Mouse (Mus musculus): ENCODE measurements around the gene Csrp2. TPM values are rescaled to one million over a fixed set of nuclear protein-coding genes. Genes with fewer than 3 reads are reported as not detected.

Gene Csrp2
- polyA plus RNA-seq, 1 experiment from 2014 or later: 432 TPM

DNA sequence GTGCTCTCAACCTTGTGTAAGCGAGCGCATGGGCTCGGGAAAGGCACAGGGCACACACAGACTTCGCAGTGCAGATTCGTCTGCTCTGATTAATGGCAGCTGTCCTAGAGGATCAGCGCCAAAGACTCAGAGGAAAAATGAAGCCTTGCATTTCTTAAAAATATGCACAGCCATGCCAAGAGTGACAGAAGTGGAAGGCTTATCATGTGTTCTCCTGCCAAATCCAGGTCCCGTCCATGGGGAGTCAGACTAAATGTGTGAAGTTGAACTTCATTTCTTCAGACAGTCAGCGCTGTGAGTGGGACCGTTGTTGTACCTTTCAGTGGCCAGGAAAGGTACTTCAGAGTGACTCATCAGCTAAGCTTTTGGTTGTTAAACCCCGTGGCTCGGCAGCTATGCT lies 7.9 kb downstream of the Csrp2 start:
- Histone ChIP-seq H3K4me1 (ENCODE audit: control insufficient read depth, insufficient read depth, low read length) (peaks cover 69% of the 10 kb centered on the region), H3K4me2 (ENCODE audit: low read depth, low read length) (peak overlapping the region; percentile 55), H3K36me3 (ENCODE audit: control insufficient read depth, insufficient read depth) (no peaks in the 10 kb centered on the region), H3K27me3 (ENCODE audit: control insufficient read depth, insufficient read depth, low read length) (no peaks in the 10 kb centered on the region), H3K4me3 (ENCODE audit: low read length) (peak overlapping the region; percentile 7), H3K9ac (ENCODE audit: low read length) (no peak overlapping the region; the same call in 1 of the 2 replicates), H3K27ac (ENCODE audit: low read length) (peak overlapping the region; percentile 80), H3K9me3 (replicated peaks; ENCODE audit: control insufficient read depth, low read length) (no peaks in the 10 kb centered on the region)
- WGBS: 25% methylated on average over 11 of the region's 11 CpGs
- peak; percentile 33 for ATAC-seq (replicated peaks; ENCODE audit: extremely low read depth, insufficient read depth, low FRiP score)

DNA sequence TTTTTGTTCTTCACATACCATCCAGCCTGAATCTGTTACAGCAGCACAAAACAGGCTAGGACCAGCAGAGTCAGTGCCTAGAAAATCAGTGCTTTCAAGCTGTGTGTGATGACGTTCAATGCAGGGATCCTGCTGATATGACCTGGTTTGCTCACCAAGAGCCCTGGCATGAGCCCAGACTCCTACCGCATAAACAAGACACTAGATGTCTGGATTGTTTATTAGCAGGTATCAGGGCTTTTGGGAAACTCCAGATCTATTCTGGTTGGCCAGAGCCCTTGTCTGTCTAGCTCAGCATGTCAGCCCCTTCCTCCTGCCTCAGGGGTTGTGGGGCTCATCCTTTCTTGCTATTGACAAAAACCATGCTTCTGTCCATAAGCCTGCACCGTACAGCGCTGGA lies 10.2 kb downstream of the Csrp2 start:
- Histone ChIP-seq H3K36me3 (ENCODE audit: control insufficient read depth, insufficient read depth) (no peaks in the 10 kb centered on the region), H3K9ac (ENCODE audit: low read length) (no peak overlapping the region), H3K4me1 (ENCODE audit: control insufficient read depth, insufficient read depth, low read length) (peaks cover 55% of the 10 kb centered on the region), H3K4me3 (ENCODE audit: low read length) (no peak overlapping the region), H3K27ac (ENCODE audit: low read length) (peak overlapping the region; percentile 15; the same call in 1 of the 2 replicates), H3K4me2 (ENCODE audit: low read depth, low read length) (no peak overlapping the region), H3K9me3 (replicated peaks; ENCODE audit: control insufficient read depth, low read length) (no peaks in the 10 kb centered on the region), H3K27me3 (ENCODE audit: control insufficient read depth, insufficient read depth, low read length) (no peaks in the 10 kb centered on the region)
- WGBS: 26% methylated on average over 4 of the region's 4 CpGs
- ATAC-seq (replicated peaks; ENCODE audit: extremely low read depth, insufficient read depth, low FRiP score): no peak

DNA sequence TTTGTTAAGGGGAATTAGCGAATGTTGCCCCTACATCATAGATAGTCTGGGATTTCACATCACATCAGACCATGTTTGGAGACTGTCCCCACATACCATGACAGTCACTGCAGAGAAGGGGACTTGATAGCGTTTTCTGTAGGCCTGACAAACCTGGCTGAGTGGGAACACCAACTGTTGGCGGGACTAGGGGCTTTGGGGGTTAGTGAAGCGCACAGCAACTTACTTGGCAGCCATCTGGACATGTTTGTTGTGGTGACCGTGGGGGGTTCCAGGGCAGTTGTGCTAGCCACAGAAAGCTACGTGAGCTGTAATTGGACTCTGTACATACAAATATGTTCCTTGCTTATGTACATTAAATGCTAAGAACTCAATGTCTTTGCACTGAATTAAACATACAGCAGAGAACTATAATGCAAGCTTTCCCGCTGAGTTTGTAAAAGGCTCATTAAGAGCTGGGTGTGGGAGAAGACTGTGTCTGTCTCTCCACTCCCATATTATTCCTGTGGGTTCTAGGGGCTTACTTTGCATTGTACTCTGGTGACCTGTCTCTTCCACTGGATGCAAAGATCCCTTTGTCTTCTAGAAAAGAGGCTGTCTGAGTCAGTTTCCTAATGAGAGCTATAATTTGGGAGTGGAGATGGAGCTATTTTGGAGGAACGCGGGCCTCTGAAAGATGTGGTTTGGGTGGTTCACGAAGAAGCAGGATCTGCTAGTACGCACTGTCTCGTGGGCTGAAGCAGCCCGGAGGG lies 11.7 kb downstream of the Csrp2 start:
- H3K36me3 ChIP-seq (ENCODE audit: control insufficient read depth, insufficient read depth): 0 out of 2 replicates have a peak, but pooled peaks cover 2% of the 10 kb centered on the region
- H3K4me1 ChIP-seq (ENCODE audit: control insufficient read depth, insufficient read depth, low read length): peaks cover 55% of the 10 kb centered on the region
- ATAC-seq (replicated peaks; ENCODE audit: extremely low read depth, insufficient read depth, low FRiP score): no peak
- no peaks in the 10 kb centered on the region for H3K9me3 ChIP-seq (replicated peaks; ENCODE audit: control insufficient read depth, low read length)
- peak overlapping the region; percentile 54 for H3K27ac ChIP-seq (ENCODE audit: low read length)
- no peak overlapping the region for H3K4me3 ChIP-seq (ENCODE audit: low read length)
- no peak overlapping the region; the same call in 1 of the 2 replicates for H3K9ac ChIP-seq (ENCODE audit: low read length)
- H3K4me2 ChIP-seq (ENCODE audit: low read depth, low read length): peak overlapping the region; percentile 34
- 55% methylated on average over 13 of the region's 13 CpGs for WGBS
- no peaks in the 10 kb centered on the region for H3K27me3 ChIP-seq (ENCODE audit: control insufficient read depth, insufficient read depth, low read length)

DNA sequence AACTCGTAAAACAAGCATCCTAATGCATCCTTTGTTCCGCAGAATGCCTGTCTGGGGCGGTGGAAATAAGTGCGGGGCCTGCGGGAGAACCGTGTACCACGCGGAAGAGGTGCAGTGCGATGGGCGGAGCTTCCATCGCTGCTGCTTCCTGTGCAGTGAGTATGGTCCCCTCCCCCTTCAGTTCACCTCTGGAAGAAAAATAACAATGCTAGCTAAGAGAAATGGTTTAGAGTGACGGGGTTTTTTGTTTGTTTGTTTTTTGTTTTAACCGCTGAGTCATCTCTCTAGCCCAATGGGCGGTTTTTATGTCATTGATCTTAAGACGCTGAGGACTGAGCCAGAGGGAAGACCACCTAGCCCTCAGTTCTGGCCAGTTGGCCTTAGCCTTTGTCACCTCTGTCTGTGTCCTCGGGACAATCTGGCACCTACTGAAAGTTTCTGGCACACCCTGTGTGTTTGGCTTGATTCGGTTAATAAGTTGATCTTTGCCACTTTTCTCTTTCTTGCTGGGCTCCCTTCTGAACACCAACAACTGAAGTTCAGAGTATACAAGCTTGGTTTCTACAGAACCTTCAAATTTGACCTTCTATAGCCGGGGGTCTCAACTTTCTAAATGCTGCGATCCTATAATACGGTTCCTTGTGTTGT lies 12.4 kb downstream of the Csrp2 start:
- ATAC-seq (replicated peaks; ENCODE audit: extremely low read depth, insufficient read depth, low FRiP score): peak; percentile 42; the same call in 1 of the 2 replicates
- H3K36me3 ChIP-seq (ENCODE audit: control insufficient read depth, insufficient read depth): 0 out of 2 replicates have a peak, but pooled peaks cover 2% of the 10 kb centered on the region
- no peak overlapping the region for H3K4me3 ChIP-seq (ENCODE audit: low read length)
- H3K27ac ChIP-seq (ENCODE audit: low read length): peak overlapping the region; percentile 54
- no peaks in the 10 kb centered on the region for H3K27me3 ChIP-seq (ENCODE audit: control insufficient read depth, insufficient read depth, low read length)
- no peaks in the 10 kb centered on the region for H3K9me3 ChIP-seq (replicated peaks; ENCODE audit: control insufficient read depth, low read length)
- no peak overlapping the region for H3K9ac ChIP-seq (ENCODE audit: low read length)
- WGBS: 57% methylated on average over 20 of the region's 20 CpGs
- peak overlapping the region; percentile 34 for H3K4me2 ChIP-seq (ENCODE audit: low read depth, low read length)
- H3K4me1 ChIP-seq (ENCODE audit: control insufficient read depth, insufficient read depth, low read length): peaks cover 48% of the 10 kb centered on the region

DNA sequence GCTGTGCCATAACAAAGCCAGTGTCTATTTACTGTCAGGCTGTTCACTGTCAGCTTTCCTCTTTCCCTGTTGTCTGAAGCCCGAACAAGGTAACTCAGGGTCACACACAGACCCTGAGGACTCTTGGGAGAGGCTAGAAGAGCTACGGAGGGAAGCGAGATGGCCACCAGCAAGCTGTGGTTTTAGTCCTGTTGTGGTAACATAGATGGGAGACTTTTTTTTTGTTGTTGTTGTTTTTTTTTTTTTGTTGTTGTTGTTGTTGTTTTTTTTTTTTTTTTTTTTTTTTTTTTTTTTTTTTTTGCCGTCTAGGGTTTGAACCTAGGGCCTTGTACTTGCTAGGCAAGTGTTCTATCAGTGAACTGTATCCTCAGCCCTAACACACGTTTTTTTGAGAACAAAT lies 14.0 kb downstream of the Csrp2 start:
- Histone ChIP-seq H3K36me3 (ENCODE audit: control insufficient read depth, insufficient read depth) (peaks cover 3% of the 10 kb centered on the region; the same call in 1 of the 2 replicates), H3K9me3 (replicated peaks; ENCODE audit: control insufficient read depth, low read length) (no peaks in the 10 kb centered on the region), H3K9ac (ENCODE audit: low read length) (no peak overlapping the region), H3K27me3 (ENCODE audit: control insufficient read depth, insufficient read depth, low read length) (no peaks in the 10 kb centered on the region), H3K4me1 (ENCODE audit: control insufficient read depth, insufficient read depth, low read length) (peaks cover 33% of the 10 kb centered on the region), H3K27ac (ENCODE audit: low read length) (no peak overlapping the region), H3K4me2 (ENCODE audit: low read depth, low read length) (no peak overlapping the region), H3K4me3 (ENCODE audit: low read length) (no peak overlapping the region)
- ATAC-seq (replicated peaks; ENCODE audit: extremely low read depth, insufficient read depth, low FRiP score): no peak
- WGBS: 73% methylated on average over 5 of the region's 5 CpGs

DNA sequence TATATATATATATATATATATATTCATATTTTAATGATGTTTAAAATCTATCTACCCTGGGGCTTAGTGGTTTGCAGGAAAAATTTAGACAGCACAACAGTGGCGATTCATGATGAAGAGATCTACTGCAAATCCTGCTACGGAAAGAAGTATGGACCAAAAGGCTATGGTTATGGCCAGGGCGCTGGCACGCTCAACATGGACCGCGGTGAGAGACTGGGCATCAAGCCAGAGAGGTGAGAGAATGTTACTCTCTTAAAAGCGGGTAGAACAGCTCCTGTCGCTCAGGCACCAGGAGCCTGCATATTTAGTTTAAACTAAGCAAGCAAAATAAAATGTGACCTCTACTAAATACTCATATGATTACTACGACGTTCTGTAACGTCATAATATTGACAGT lies 15.5 kb downstream of the Csrp2 start:
- Histone ChIP-seq H3K4me3 (ENCODE audit: low read length) (no peak overlapping the region), H3K4me2 (ENCODE audit: low read depth, low read length) (no peak overlapping the region), H3K9me3 (replicated peaks; ENCODE audit: control insufficient read depth, low read length) (no peaks in the 10 kb centered on the region), H3K4me1 (ENCODE audit: control insufficient read depth, insufficient read depth, low read length) (peaks cover 18% of the 10 kb centered on the region), H3K9ac (ENCODE audit: low read length) (no peak overlapping the region), H3K36me3 (ENCODE audit: control insufficient read depth, insufficient read depth) (peaks cover 13% of the 10 kb centered on the region), H3K27ac (ENCODE audit: low read length) (no peak overlapping the region), H3K27me3 (ENCODE audit: control insufficient read depth, insufficient read depth, low read length) (no peaks in the 10 kb centered on the region)
- 61% methylated on average over 11 of the region's 11 CpGs for WGBS
- ATAC-seq (replicated peaks; ENCODE audit: extremely low read depth, insufficient read depth, low FRiP score): no peak

DNA sequence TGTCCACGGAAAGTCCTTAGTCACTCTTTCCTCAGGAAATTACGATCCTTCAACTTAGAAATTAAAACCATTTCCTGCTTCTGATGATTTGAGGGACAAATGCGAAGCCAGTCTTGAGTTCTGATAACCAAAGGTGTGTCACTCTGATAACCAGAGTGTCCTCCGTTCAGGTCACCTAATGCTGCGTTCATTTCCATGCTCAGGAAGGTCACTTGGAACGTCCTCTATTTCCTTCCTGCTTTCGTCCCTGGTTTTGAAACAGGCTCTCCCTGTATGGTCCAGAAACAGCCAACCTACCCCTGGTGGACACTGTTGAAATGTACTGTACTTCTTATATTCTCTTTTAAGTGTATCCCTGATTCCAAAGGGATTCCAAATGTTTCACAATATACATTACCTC lies 16.1 kb downstream of the Csrp2 start:
- no peak overlapping the region for H3K4me3 ChIP-seq (ENCODE audit: low read length)
- H3K9me3 ChIP-seq (replicated peaks; ENCODE audit: control insufficient read depth, low read length): no peaks in the 10 kb centered on the region
- no peaks in the 10 kb centered on the region for H3K27me3 ChIP-seq (ENCODE audit: control insufficient read depth, insufficient read depth, low read length)
- H3K9ac ChIP-seq (ENCODE audit: low read length): no peak overlapping the region
- WGBS: 58% methylated on average over 7 of the region's 7 CpGs
- H3K4me1 ChIP-seq (ENCODE audit: control insufficient read depth, insufficient read depth, low read length): peaks cover 14% of the 10 kb centered on the region
- no peak overlapping the region for H3K27ac ChIP-seq (ENCODE audit: low read length)
- H3K4me2 ChIP-seq (ENCODE audit: low read depth, low read length): no peak overlapping the region
- H3K36me3 ChIP-seq (ENCODE audit: control insufficient read depth, insufficient read depth): peaks cover 14% of the 10 kb centered on the region
- ATAC-seq (replicated peaks; ENCODE audit: extremely low read depth, insufficient read depth, low FRiP score): no peak

DNA sequence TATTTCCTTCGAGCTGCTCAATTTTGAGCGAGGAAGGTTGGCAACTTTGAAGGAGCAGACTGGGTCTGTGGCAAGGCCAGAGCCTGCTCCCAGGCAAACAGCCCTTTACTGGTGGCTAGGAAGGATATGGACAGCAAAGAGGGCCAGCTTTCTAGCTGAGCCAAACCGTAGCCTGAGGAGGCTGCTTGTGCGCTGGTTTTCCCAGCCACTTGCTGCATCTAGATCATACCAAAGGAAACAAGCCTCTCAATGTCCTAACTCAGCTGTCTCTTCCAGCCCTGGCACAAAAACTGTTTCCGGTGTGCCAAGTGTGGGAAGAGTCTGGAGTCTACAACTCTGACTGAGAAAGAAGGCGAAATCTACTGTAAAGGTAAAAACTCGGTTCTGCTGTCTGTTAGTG lies 18.8 kb downstream of the Csrp2 start:
- Histone ChIP-seq H3K27me3 (ENCODE audit: control insufficient read depth, insufficient read depth, low read length) (no peaks in the 10 kb centered on the region), H3K4me3 (ENCODE audit: low read length) (no peak overlapping the region), H3K36me3 (ENCODE audit: control insufficient read depth, insufficient read depth) (peaks cover 27% of the 10 kb centered on the region), H3K4me2 (ENCODE audit: low read depth, low read length) (no peak overlapping the region), H3K9me3 (replicated peaks; ENCODE audit: control insufficient read depth, low read length) (no peaks in the 10 kb centered on the region), H3K4me1 (ENCODE audit: control insufficient read depth, insufficient read depth, low read length) (peaks cover 4% of the 10 kb centered on the region; the same call in 1 of the 2 replicates), H3K27ac (ENCODE audit: low read length) (no peak overlapping the region), H3K9ac (ENCODE audit: low read length) (no peak overlapping the region)
- 93% methylated on average over 7 of the region's 7 CpGs for WGBS
- no peak for ATAC-seq (replicated peaks; ENCODE audit: extremely low read depth, insufficient read depth, low FRiP score)

All from heart, embryonic 16.5 days (tissue).